ENCODE assay signal across 26 mouse cellular contexts in genomic region chr10:86307235-86307634, GRCm38 (mm10). TPM values are rescaled to one million over a fixed set of nuclear protein-coding genes. Genes with fewer than 3 reads are reported as not detected.
DNase-seq lines count a peak whose midpoint lies in the region; ATAC-seq and TF ChIP-seq lines count a peak whose summit lies in the region.
"Had no signal": no experiment of that assay in that cellular context is flagged by ENCODE, and none has a peak within 500 bp of the region (broad histone marks: within the 10 kb centered on the region; RNA-seq: fewer than 3 reads in every experiment).

No protein-coding gene starts in this region.

- no peaks in the 10 kb centered on the region for H3K27me3 ChIP-seq in lung, postnatal 0 days (replicated peaks; ENCODE audit: insufficient read depth, low read length)
- H3K27me3 ChIP-seq: embryonic facial prominence, embryonic 13.5 days; forebrain, embryonic 13.5 days; heart, embryonic 12.5 days; midbrain, embryonic 15.5 days; neural tube, embryonic 12.5 days; Patski had no signal

- no peaks in the 10 kb centered on the region for H3K9me3 ChIP-seq in lung, postnatal 0 days (ENCODE audit: low read length)
- H3K9me3 ChIP-seq: embryonic facial prominence, embryonic 13.5 days; forebrain, embryonic 13.5 days; heart, embryonic 12.5 days; liver, embryonic 13.5 days; midbrain, embryonic 15.5 days; neural tube, embryonic 12.5 days had no signal

- H3K4me2 ChIP-seq in lung, postnatal 0 days (replicated peaks; ENCODE audit: low read depth, low read length): no peak overlapping the region
- H3K4me2 ChIP-seq: embryonic facial prominence, embryonic 13.5 days; forebrain, embryonic 13.5 days; heart, embryonic 12.5 days; hindbrain, embryonic 14.5 days; liver, embryonic 13.5 days; midbrain, embryonic 15.5 days; neural tube, embryonic 12.5 days had no signal

- peaks cover 16% of the 10 kb centered on the region; the same call in 1 of the 2 replicates for H3K36me3 ChIP-seq in lung, postnatal 0 days (ENCODE audit: insufficient read depth, low read length)
- H3K36me3 ChIP-seq: liver, embryonic 13.5 days; midbrain, embryonic 15.5 days; neural tube, embryonic 12.5 days had no signal

- 78% methylated on average over 4 of the region's 4 CpGs for WGBS in lung, postnatal 0 days

- ATAC-seq in lung, postnatal 0 days: no peak
- ATAC-seq in CD4-positive, CD25-positive, alpha-beta regulatory T cell, adult 4 months: no peak
- ATAC-seq: forebrain, embryonic 13.5 days; inflammation-experienced regulatory T-cells, adult 6 months; midbrain, embryonic 15.5 days; Patski had no signal

- TF ChIP-seq CTCF in gastrocnemius, adult 2 months (IDR thresholded peaks at IDR 0.05): no peak
- TF ChIP-seq CTCF in lung, postnatal 0 days (IDR thresholded peaks at IDR 0.05): no peak

- no peak for TF ChIP-seq EP300 in lung, postnatal 0 days (IDR thresholded peaks at IDR 0.05)

- peak overlapping the region; percentile 85 for H3K27ac ChIP-seq in gastrocnemius, adult 2 months
- no peak overlapping the region for H3K27ac ChIP-seq in lung, postnatal 0 days (ENCODE audit: low read length)
- H3K27ac ChIP-seq: embryonic facial prominence, embryonic 13.5 days; forebrain, embryonic 13.5 days; hindbrain, embryonic 14.5 days; liver, embryonic 13.5 days; macrophage; midbrain, embryonic 15.5 days; neural tube, embryonic 12.5 days had no signal

- H3K9ac ChIP-seq in lung, postnatal 0 days (replicated peaks; ENCODE audit: low read depth): no peak overlapping the region
- H3K9ac ChIP-seq: embryonic facial prominence, embryonic 13.5 days; forebrain, embryonic 13.5 days; heart, embryonic 12.5 days; hindbrain, embryonic 14.5 days; liver, embryonic 13.5 days; midbrain, embryonic 15.5 days; neural tube, embryonic 12.5 days had no signal

- peak overlapping the region; percentile 13; the same call in 1 of the 2 replicates for H3K4me3 ChIP-seq in gastrocnemius, adult 2 months
- H3K4me3 ChIP-seq in lung, postnatal 0 days (ENCODE audit: low read depth, low read length): no peak overlapping the region
- H3K4me3 ChIP-seq: embryonic facial prominence, embryonic 13.5 days; forebrain, embryonic 13.5 days; heart, embryonic 12.5 days; liver, embryonic 13.5 days; midbrain, embryonic 15.5 days; neural tube, embryonic 12.5 days had no signal

- peak; percentile 55 for DNase-seq in gastrocnemius, adult 2 months
- DNase-seq in gastrocnemius, adult 8-10 months (ENCODE audit: low spot score in 2 of 2): no peak
- DNase-seq in lung, postnatal 0 days (ENCODE audit: low spot score): peak; percentile 33
- DNase-seq in lung, postnatal 25 days (ENCODE audit: low spot score): no peak
- DNase-seq in NIH3T3 (ENCODE audit: low read depth): peak; percentile 83
- no peak for DNase-seq in thymus, postnatal 36 days
- DNase-seq: cerebellum, adult 8-10 months; cerebellum, postnatal 36 days; embryo, embryonic 11 days; kidney, adult 18-20 months; kidney, postnatal 4 days; layer of hippocampus, adult 9-11 months; liver, embryonic 13.5 days; lung, adult 2 months; right cerebral cortex, postnatal 25 days; spleen, adult 18-20 months had no signal

- H3K4me1 ChIP-seq in lung, postnatal 0 days (ENCODE audit: insufficient read depth, low read depth, low read length): peaks cover 6% of the 10 kb centered on the region; the same call in 1 of the 2 replicates

- intact Hi-C loops in gastrocnemius, adult 2 months (cut with DNase I): no loop called here

RNA-seq across cellular contexts. Expression of gene Timp3, which starts 7.1 kb away (rescaled TPM):
- 10 to 100 TPM; 71.5 to 81.6 TPM for total RNA-seq in gastrocnemius, adult 2 months (2021)
- total RNA-seq in gastrocnemius, adult 8-10 months (2022): 10 to 100 TPM; 47.0 to 80.7 (median 56.9) TPM
- polyA plus RNA-seq in lung, postnatal 0 days (2015; fragmentation: Nextera tagmentation; extraction: Ambion mirVana): 207 and 208 TPM in 2 replicates
- not detected for polyA plus RNA-seq in CD4-positive, CD25-positive, alpha-beta regulatory T cell, adult 4 months (2017; shearing (Covaris generic))
- polyA plus RNA-seq: inflammation-experienced regulatory T-cells, adult 6 months had no signal

Comparison
In these comparisons a context has a peak if more than half of its experiments do, and no peak if none do; other contexts are left out.
1. DNase-seq: peak in gastrocnemius, adult 2 months (single experiment), lung, postnatal 0 days (single experiment) and NIH3T3 (single experiment); none in gastrocnemius, adult 8-10 months (0 of 2), lung, postnatal 25 days (single experiment) and thymus, postnatal 36 days (0 of 2).